In the genomic region with DNA sequence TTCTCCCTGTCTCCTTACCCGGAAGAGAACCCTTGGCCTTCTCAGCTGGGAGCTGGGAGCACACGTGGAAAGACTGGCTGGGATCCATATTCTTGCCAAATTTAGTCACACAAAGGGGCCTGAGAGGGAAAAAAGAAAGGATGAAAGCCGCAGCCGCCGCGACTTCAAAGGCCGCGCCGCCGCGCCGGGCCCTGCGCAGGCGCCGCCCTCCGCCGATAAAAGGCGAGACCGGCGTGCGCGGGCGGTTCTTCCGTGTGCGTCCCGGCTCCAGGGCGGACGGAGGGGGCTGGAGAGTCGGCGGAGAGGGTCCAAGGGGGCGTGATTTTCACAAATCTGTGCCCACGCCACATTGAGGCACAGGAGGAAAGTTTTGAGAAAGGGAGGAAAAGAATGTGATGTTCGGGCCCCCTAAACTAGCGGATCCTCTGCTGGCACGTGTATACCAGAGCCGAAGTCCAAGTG, we compare ENCODE assay signal across 8 mouse cellular contexts. TPM values are rescaled to one million over a fixed set of nuclear protein-coding genes. Genes with fewer than 3 reads are reported as not detected.
A peak's percentile ranks its signal among the peaks of the same experiment; 100 is the strongest.
DNase-seq lines count a peak whose midpoint lies in the region; ATAC-seq and TF ChIP-seq lines count a peak whose summit lies in the region.
"Had no signal": no experiment of that assay in that cellular context is flagged by ENCODE, and none has a peak within 500 bp of the region (broad histone marks: within the 10 kb centered on the region; RNA-seq: fewer than 3 reads in every experiment).

No protein-coding gene starts in this region.

- H3K9ac ChIP-seq in heart, postnatal 0 days (replicated peaks; ENCODE audit: low read depth, low read length), result no peak overlapping the region
- H3K9ac ChIP-seq in limb, embryonic 15.5 days, result 0 out of 2 replicates have a peak overlapping the region, but pooled peaks have one; percentile 20

- no peak for TF ChIP-seq CTCF in cortical plate, adult 2 months (IDR thresholded peaks at IDR 0.05; ENCODE audit: extremely low read depth, insufficient read depth, low read length)
- TF ChIP-seq CTCF in heart, postnatal 0 days (IDR thresholded peaks at IDR 0.05; ENCODE audit: low read depth), result no peak

- ATAC-seq in heart, postnatal 0 days (ENCODE audit: insufficient read depth, low read depth), result peak; percentile 37; the same call in 1 of the 2 replicates
- 0 out of 2 replicates have a peak, but pooled peaks have one; percentile 49 for ATAC-seq in limb, embryonic 15.5 days (ENCODE audit: insufficient number of reproducible peaks, low FRiP score, low TSS enrichment, low read depth)

- 1% methylated on average over 36 of the region's 36 CpGs for WGBS in heart, postnatal 0 days
- WGBS in limb, embryonic 15.5 days, result under 1% methylated on average over 36 of the region's 36 CpGs

- no peaks in the 10 kb centered on the region for H3K36me3 ChIP-seq in heart, postnatal 0 days (replicated peaks; ENCODE audit: control insufficient read depth, insufficient read depth, low read length)
- no peaks in the 10 kb centered on the region for H3K36me3 ChIP-seq in limb, embryonic 15.5 days

- H3K4me2 ChIP-seq in heart, postnatal 0 days (ENCODE audit: low read depth, low read length), result peak overlapping the region; percentile 68
- H3K4me2 ChIP-seq in limb, embryonic 15.5 days, result peak overlapping the region; percentile 87

- peak; percentile 12 to 48 for DNase-seq in spleen, postnatal 10 days (ENCODE audit: low spot score in 2 of 2)
- no peak for DNase-seq in spleen, postnatal 14 days (ENCODE audit: low spot score in 2 of 2)
- no peak for DNase-seq in heart, postnatal 0 days (ENCODE audit: low spot score)
- peak; percentile 82 for DNase-seq in naive thymus-derived CD4-positive, alpha-beta T cell, adult 2 months (ENCODE audit: low read depth)
- DNase-seq in thymus, postnatal 36 days, result peak; percentile 76 to 79

- no peaks in the 10 kb centered on the region for H3K4me1 ChIP-seq in cortical plate, adult 2 months (ENCODE audit: control insufficient read depth, insufficient read depth, low read length)
- peaks cover 12% of the 10 kb centered on the region; the same call in 1 of the 2 replicates for H3K4me1 ChIP-seq in heart, postnatal 0 days (ENCODE audit: control insufficient read depth, insufficient read depth)
- H3K4me1 ChIP-seq in limb, embryonic 15.5 days, result peaks cover 38% of the 10 kb centered on the region

- peaks cover 80% of the 10 kb centered on the region for H3K27me3 ChIP-seq in heart, postnatal 0 days (ENCODE audit: control insufficient read depth, insufficient read depth, low read length)
- H3K27me3 ChIP-seq in limb, embryonic 15.5 days, result peaks cover 60% of the 10 kb centered on the region

- H3K4me3 ChIP-seq in cortical plate, adult 2 months (ENCODE audit: insufficient read depth, low read length), result peak overlapping the region; percentile 8; the same call in 1 of the 2 replicates
- peak overlapping the region; percentile 47 for H3K4me3 ChIP-seq in heart, postnatal 0 days (ENCODE audit: low read depth, low read length)
- H3K4me3 ChIP-seq in limb, embryonic 15.5 days, result peak overlapping the region; percentile 46
- H3K4me3 ChIP-seq: erythroblast, embryonic 14.5 days had no signal

- 0 out of 2 replicates have a peak, but pooled peaks have one; percentile 40 for TF ChIP-seq POLR2A in cortical plate, adult 2 months (IDR thresholded peaks at IDR 0.05; ENCODE audit: extremely low read depth, insufficient read depth, low read length)

- TF ChIP-seq EP300 in heart, postnatal 0 days (IDR thresholded peaks at IDR 0.05; ENCODE audit: low read depth), result no peak

- H3K9me3 ChIP-seq in heart, postnatal 0 days (replicated peaks; ENCODE audit: control insufficient read depth, low read length), result no peaks in the 10 kb centered on the region
- H3K9me3 ChIP-seq in limb, embryonic 15.5 days, result no peaks in the 10 kb centered on the region

- peak overlapping the region; percentile 81; the same call in 1 of the 2 replicates for H3K27ac ChIP-seq in cortical plate, adult 2 months (ENCODE audit: insufficient read depth, low read length)
- no peak overlapping the region for H3K27ac ChIP-seq in heart, postnatal 0 days (ENCODE audit: low read depth)
- H3K27ac ChIP-seq in limb, embryonic 15.5 days, result peak overlapping the region; percentile 67

RNA-seq across cellular contexts. Expression of a gene that starts 4.3 kb away (rescaled TPM):
- 10.1 and 11.0 TPM in 2 replicates for polyA plus RNA-seq in cortical plate, adult 2 months (2012; rRNA removed)
- 4.8 TPM in 1 of 2 replicates, not detected in the other for total RNA-seq in heart, postnatal 0 days (2014; rRNA removed; ENCODE audit: low replicate concordance)
- polyA plus RNA-seq in heart, postnatal 0 days (2015; fragmentation: Nextera tagmentation; extraction: Ambion mirVana), result 0.87 and 1.2 TPM in 2 replicates
- 36.5 and 37.1 TPM in 2 replicates for polyA plus RNA-seq in limb, embryonic 15.5 days (2015; fragmentation: Nextera tagmentation; extraction: Ambion mirVana)
- polyA plus RNA-seq: erythroblast, embryonic 14.5 days had no signal

Comparison
In these comparisons a context has a peak if more than half of its experiments do, and no peak if none do; other contexts are left out.
1. DNase-seq: peak in spleen, postnatal 10 days (2 of 2), naive thymus-derived CD4-positive, alpha-beta T cell, adult 2 months (single experiment) and thymus, postnatal 36 days (2 of 2); none in spleen, postnatal 14 days (0 of 2) and heart, postnatal 0 days (single experiment).
2. Peak in every context shown above with its lines, with median percentiles within 50 percentile points of each other: H3K4me3 ChIP-seq.